Mouse (Mus musculus) kidney, postnatal 25 days (tissue): Measurements from ENCODE around the gene Ankrd44.

ENCODE experiments used
- DNase-seq, 2 experiments: peaks; one replicate each; pipeline ENCODE4 v3.0.0; 2021; ENCODE audit warnings: mixed read lengths in 2 of 2

The Ankrd44 gene

GRCm38 (mm10) chr1:54922025-54922574, 4.1 kb downstream of the Ankrd44 start:
- DNase-seq: no peak

GRCm38 (mm10) chr1:54920132-54920531, 6.1 kb downstream of the Ankrd44 start:
- no peak for DNase-seq

GRCm38 (mm10) chr1:54916456-54916855, 9.7 kb downstream of the Ankrd44 start:
- DNase-seq: no peak

- DNase-seq: no peak
These were observed 11.8 kb downstream of the Ankrd44 start for GRCm38 (mm10) chr1:54914387-54914786.

- DNase-seq: no peak
These were observed 12.8 kb downstream of the Ankrd44 start for GRCm38 (mm10) chr1:54913379-54913873.

GRCm38 (mm10) chr1:54913063-54913335, 13.2 kb downstream of the Ankrd44 start:
- DNase-seq: no peak

GRCm38 (mm10) chr1:54912290-54913062, 13.7 kb downstream of the Ankrd44 start:
- DNase-seq: peak; percentile 24 to 55

GRCm38 (mm10) chr1:54911256-54911610, 15.0 kb downstream of the Ankrd44 start:
- no peak for DNase-seq

- no peak for DNase-seq
These were observed 15.5 kb downstream of the Ankrd44 start for GRCm38 (mm10) chr1:54910489-54911255.

GRCm38 (mm10) chr1:54908786-54909185, 17.4 kb downstream of the Ankrd44 start:
- no peak for DNase-seq

GRCm38 (mm10) chr1:54907066-54907639, 19.0 kb downstream of the Ankrd44 start:
- no peak for DNase-seq

- no peak for DNase-seq
These were observed 19.9 kb downstream of the Ankrd44 start for GRCm38 (mm10) chr1:54906322-54906721.

- DNase-seq: no peak
These were observed 20.6 kb downstream of the Ankrd44 start for GRCm38 (mm10) chr1:54905632-54906031.

- no peak for DNase-seq
These were observed 22.0 kb downstream of the Ankrd44 start for GRCm38 (mm10) chr1:54904165-54904564.

- DNase-seq: no peak
These were observed 23.4 kb downstream of the Ankrd44 start for GRCm38 (mm10) chr1:54902689-54903246.

GRCm38 (mm10) chr1:54901084-54901483, 25.1 kb downstream of the Ankrd44 start:
- DNase-seq: no peak

- no peak for DNase-seq
These were observed 26.9 kb downstream of the Ankrd44 start for GRCm38 (mm10) chr1:54899247-54899646.

GRCm38 (mm10) chr1:54898656-54899084, 27.5 kb downstream of the Ankrd44 start:
- no peak for DNase-seq

GRCm38 (mm10) chr1:54897726-54898125, 28.5 kb downstream of the Ankrd44 start:
- no peak for DNase-seq

- DNase-seq: peak; percentile 12 to 41
These were observed 29.8 kb downstream of the Ankrd44 start for GRCm38 (mm10) chr1:54896109-54897085.

GRCm38 (mm10) chr1:54888449-54888848, 37.7 kb downstream of the Ankrd44 start:
- no peak for DNase-seq

- no peak for DNase-seq
These were observed 38.3 kb downstream of the Ankrd44 start for GRCm38 (mm10) chr1:54887873-54888272.
